Mouse (Mus musculus) gastrocnemius, postnatal 14 days (tissue): ENCODE data around the gene Tec. TPM values are rescaled to one million over a fixed set of nuclear protein-coding genes. Genes with fewer than 3 reads are reported as not detected.

Experiments
- DNase-seq: peaks from one replicate; pipeline ENCODE4 v3.0.0; 2021; ENCODE audit warnings: mixed read lengths
- intact Hi-C: fragments of 180-260 bp; cut with DNase I; formaldehyde crosslinking; loops from one replicate; pipeline ENCODE4 v1.15.1; 2025; ENCODE audit warnings: low total_unique reads
- total RNA-seq, 2 experiments: library from RNA; stranded (reverse); gene quantifications; 2 replicates each; pipeline ENCODE4 v1.2.3; 2021

Gene Tec
- total RNA-seq, 2 experiments from 2014 or later, result 2.0 to 2.4 TPM

- DNase-seq, result no peak
- intact Hi-C loops, result no loop called here
Observed at GRCm38 (mm10) chr5:72858306-72858705, 10.0 kb downstream of the Tec start.

DNA sequence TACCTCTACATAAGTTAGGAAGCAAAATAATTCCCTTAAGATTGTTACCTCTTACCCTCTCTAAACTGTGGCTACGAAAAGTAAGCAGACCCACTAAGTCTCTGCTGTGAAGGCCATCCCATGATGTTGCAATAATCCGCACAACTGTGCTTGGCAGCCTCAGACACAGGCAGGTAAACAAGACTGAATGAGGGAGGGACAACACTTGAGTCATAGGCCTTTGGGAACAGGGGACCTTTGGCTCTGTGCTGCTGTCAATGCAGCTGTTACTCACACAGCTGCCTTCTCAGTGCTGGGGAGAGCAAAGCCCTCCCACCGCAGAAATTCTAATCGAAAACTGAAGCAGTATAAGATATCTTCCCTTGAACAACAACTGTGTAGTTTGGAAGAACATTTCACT, 10.5 kb downstream of the Tec start:
- intact Hi-C loops, result no loop called here
- DNase-seq, result no peak

- no peak for DNase-seq
- intact Hi-C loops, result no loop called here
Observed at GRCm38 (mm10) chr5:72856255-72856878, 11.9 kb downstream of the Tec start.

GRCm38 (mm10) chr5:72855685-72856124, 12.6 kb downstream of the Tec start:
- intact Hi-C loops, result no loop called here
- DNase-seq, result peak; percentile 89

- intact Hi-C loops, result no loop called here
- no peak for DNase-seq
Observed at GRCm38 (mm10) chr5:72854141-72854990, 13.9 kb downstream of the Tec start.

DNA sequence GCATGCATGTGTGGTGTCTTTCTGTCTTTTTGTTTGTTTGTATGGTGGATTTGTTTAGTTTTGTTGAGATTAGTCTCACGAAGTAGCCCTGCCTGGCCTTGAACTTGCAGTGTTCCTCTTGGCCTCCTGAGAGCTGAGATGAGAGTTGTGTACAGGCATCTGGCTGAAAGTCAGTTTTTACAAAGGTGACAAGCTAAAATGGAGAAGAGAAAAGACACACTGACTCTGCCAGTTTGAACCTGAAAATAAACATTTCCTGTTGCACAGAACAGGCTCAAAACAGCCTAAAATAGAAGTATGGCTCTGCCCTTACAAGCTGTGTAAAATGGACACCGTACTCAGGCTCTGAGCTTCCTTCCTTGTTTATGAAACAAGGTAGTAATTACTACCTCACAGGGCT, 14.9 kb downstream of the Tec start:
- no peak for DNase-seq
- intact Hi-C loops, result no loop called here

DNA sequence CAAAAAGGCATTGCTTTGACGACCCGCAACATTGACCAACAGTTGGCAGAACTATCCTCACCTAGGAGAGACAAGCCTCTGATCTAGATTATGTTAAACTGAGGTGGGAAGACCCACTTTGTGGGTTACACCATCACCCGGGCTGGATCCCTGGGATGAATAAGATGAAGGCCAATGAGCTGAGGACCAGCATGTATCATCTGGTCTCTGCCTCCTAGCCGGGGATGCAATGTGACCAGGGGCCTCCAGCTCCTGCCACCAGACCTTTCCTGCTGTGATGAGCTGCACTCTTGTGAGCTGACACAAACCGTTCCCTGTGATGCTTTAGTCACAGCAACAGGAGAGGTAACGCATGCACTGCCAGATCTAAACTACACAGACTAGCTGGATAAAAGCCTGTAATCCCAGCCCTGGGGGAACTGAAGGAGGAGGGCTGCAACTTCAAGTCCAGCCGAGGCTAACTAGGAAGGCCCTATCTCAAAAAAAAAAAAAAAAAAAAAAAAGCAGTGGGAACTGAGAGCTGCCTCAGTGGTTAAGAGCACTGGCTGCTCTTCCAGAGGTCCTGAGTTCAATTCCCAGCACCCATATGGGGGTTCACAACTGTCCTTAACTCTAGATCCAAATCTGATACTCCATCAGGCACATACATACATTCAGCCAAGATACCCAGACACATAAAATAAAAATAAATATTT, 15.8 kb downstream of the Tec start:
- DNase-seq, result no peak
- intact Hi-C loops, result no loop called here

DNA sequence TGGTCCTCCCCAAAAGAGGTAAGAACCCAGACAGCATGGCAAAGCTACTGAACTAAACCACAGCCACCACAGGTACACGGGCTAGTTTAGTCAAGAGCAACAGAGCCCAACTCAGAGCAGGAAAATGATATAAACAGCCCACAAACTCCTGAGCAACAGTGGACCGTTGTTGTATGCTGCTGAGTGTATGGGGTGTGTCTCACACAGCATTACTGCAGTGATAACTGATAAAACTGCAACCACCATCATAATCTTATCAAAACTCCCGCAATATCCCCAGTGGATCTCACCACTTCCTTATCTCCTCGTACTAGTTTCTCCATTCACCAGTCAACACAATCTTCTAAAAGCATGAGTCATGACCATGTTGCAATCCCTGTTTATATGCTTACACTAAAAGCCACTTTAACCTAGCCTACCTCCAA, 16.6 kb downstream of the Tec start:
- no peak for DNase-seq
- intact Hi-C loops, result no loop called here

DNA sequence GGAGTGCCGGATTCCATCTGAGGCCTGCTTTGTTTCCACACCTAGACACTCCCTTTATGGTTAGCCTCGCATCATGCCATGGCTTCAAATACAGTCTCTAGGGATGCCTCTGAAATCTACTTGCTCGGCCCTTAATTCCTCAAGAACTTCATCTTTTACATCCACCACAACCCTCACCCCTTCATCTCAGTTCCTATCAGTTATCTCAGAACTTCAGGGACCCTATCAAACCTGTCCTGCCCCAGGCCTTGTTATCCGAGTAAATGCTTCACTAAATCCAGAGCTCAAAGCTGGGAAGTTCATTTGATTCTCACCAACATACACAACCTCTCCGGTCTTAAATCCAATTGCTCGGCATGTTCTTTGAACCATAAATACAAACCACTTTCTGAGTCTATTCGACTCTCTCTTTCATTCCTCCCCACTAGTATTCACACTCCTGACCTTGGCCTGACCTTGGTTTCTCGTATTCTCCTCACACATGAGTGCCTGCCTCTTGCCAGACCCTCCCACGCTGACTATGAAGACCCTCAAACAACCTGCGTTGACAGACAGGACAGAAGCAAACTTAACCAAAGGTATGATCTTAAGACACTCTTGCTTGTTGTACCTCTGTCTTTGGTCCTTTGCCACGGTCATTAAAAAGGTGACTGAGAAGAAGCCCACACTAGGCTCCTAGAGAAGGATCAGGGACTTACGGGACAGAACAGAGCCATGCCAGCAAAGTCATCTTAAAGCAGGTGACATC, 17.2 kb downstream of the Tec start:
- intact Hi-C loops, result no loop called here

DNA sequence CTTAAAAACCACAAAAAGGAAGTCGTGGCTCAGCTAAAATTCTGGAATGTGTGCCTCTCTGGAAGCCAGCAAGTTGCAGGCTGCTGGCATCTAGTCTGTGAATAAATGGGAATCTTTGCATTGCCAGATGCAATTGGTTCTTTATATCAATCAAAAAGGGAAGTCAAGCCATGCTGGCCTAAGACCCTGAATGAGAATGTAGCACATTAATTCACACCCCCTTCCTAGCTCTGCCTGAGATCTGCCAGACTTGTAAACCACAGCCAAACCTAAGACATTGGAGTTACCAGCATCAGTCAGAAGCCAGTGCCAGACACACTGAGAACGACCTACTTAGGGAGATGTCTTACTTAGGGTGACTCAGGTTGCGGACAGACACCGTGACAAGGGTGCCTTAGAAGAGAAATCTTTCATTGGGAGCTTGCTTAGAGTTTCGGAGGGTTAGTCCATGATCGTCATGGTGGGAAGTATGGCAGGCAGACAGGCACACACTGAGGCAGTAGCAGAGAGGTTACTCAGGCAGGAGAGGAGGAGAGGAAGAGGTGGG, 19.3 kb downstream of the Tec start:
- intact Hi-C loops, result no loop called here
- no peak for DNase-seq

More for the DNA sequence above, 17.2 kb downstream of the Tec start:
- no peak for DNase-seq

DNA sequence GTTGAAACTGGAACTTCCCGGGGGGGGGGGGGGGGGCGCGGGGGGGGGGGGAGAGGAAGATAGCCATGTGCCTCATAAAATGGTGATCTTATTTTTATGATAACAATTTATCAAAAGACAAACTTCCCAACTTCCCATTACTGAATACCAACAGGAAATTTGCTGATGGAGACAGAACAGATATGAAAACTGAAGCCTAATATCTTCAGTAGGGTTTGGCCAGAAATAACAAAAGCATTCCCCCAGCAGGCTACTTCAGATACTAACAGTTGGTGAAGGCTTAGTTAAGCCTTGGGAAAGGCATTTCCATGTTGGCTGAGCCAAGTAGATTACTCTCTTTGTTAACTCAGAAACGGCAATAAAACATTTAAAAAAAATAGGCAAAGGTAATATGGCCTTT, 21.6 kb downstream of the Tec start:
- intact Hi-C loops, result no loop called here
- DNase-seq, result no peak

- intact Hi-C loops, result no loop called here
- DNase-seq, result no peak
Observed at GRCm38 (mm10) chr5:72845928-72846630, 22.2 kb downstream of the Tec start.

DNA sequence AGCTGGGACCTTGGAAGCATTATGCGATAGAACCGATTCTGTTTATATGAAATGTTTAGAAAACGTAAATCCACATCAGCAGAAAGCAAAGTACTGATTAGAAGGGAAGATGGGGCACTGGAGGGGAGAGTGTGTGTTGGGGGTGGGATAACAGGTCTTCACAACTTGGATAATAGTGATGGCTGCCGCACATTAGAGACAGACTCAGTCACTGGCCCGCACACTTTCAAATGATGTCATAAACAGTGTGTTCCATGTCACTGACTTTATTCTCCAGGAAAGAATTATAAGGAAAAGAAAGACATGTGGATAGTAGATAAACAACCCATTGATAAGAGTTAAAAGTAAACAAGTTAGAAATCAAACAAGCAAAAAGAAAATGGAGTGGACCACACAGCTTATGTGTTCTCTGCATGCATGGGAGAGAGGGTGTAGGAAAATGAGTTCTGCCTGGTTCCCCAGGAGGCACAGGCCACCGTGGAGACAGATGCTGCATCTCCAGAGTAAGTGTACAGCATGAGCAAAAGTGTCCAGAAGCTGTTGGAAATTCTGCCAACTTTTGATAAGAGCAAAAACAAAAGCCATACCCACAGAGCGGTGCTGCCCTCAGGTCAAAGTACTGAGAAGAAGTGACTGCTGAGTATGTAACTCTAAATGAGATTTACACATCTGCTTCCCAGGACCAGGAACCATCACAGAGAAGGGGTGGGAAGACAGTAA, 23.3 kb downstream of the Tec start:
- no peak for DNase-seq
- intact Hi-C loops, result no loop called here

GRCm38 (mm10) chr5:72844294-72844693, 24.0 kb downstream of the Tec start:
- DNase-seq, result no peak
- intact Hi-C loops, result no loop called here

DNA sequence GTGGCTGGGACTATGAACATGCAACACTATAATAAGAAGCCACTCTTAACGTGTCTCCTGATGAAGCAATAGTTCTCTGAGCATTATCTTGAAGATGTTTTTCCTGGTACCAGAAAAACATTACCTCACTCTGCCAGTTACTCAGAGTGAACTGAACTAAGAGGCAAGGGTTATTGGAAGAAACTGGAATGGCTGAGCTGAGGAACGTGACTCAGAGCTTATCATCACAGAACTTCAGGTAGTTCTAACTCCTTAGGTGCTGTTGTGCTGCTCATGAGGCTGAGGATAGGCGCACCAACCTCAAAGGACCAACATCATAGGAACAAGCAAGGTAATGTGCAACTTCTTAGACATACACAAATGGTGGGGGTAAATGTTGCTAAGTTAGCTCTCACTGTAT, 28.6 kb downstream of the Tec start:
- intact Hi-C loops, result no loop called here
- DNase-seq, result no peak

- intact Hi-C loops, result no loop called here
Observed at GRCm38 (mm10) chr5:72838976-72839375, 29.3 kb downstream of the Tec start.

DNA sequence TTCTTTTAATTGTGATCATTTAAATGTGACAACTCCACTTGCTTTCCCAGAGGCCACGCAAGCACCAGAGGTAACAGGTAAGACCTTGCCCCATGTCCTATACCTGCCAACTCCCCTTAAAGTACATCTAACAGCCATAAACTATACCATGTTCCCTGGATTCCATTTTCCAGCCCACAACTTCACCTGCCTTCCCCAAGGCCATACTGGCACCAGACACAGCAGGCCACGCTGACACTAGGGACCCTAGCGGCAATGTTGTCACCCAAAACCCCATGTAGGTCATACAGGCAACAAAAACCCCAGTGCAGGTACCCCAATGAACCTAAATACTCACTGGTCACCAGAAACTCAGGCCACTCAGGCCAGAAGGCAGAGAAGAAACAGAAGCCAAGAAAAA, 32.6 kb downstream of the Tec start:
- no peak for DNase-seq
- intact Hi-C loops, result no loop called here

More at GRCm38 (mm10) chr5:72838976-72839375, 29.3 kb downstream of the Tec start:
- no peak for DNase-seq
